ENCODE assay signal across 17 mouse cellular contexts in the genomic region with DNA sequence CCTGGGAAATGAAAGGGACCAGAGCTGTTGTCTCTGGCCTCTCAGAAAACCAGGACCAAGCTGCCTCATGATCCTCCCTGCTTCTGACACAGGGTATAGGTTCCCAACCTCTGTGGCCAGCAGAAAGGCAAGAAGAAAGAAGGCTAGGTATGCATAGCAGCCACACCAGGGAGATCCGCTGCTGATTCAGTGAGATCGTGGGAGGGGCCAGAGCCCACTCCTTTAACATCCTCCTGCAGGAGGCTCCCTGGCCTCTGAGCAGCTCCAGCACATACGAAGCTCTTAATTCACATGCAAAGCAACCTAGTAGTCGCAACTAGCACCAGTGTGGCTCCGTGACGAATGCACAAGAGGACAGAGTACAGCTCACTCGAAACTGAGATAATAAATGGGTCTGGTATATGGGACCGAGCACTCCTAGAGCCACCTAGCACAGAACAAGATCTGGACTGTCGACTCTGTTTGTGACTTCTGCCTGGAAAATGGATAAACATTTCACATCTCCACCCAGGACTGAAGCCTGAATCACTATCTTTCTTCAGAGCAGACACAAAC.
DNase-seq lines count a peak whose midpoint lies in the region; ATAC-seq and TF ChIP-seq lines count a peak whose summit lies in the region.
"Had no signal": no experiment of that assay in that cellular context is flagged by ENCODE, and none has a peak within 500 bp of the region (broad histone marks: within the 10 kb centered on the region; RNA-seq: fewer than 3 reads in every experiment).

No protein-coding gene starts in this region.

- WGBS in forebrain, embryonic 16.5 days, result 34% methylated on average over 9 of the region's 9 CpGs
- WGBS in forebrain, postnatal 0 days, result 39% methylated on average over 9 of the region's 9 CpGs
- 45% methylated on average over 9 of the region's 9 CpGs for WGBS in embryonic facial prominence, embryonic 10.5 days
- 21% methylated on average over 9 of the region's 9 CpGs for WGBS in midbrain, embryonic 12.5 days
- 43% methylated on average over 9 of the region's 9 CpGs for WGBS in kidney, embryonic 14.5 days

- TF ChIP-seq CTCF in forebrain, postnatal 0 days (IDR thresholded peaks at IDR 0.05; ENCODE audit: low read depth), result no peak

- no peaks in the 10 kb centered on the region for H3K36me3 ChIP-seq in forebrain, embryonic 16.5 days (ENCODE audit: control insufficient read depth, insufficient read depth)
- no peaks in the 10 kb centered on the region for H3K36me3 ChIP-seq in forebrain, postnatal 0 days (ENCODE audit: insufficient read depth)
- H3K36me3 ChIP-seq in ES-E14 (ENCODE audit: control insufficient read depth, insufficient read depth, low read length, poor library complexity, severe bottlenecking), result peaks cover 6% of the 10 kb centered on the region; the same call in 1 of the 2 replicates
- H3K36me3 ChIP-seq in embryonic facial prominence, embryonic 10.5 days (replicated peaks), result no peaks in the 10 kb centered on the region
- H3K36me3 ChIP-seq in midbrain, embryonic 12.5 days, result no peaks in the 10 kb centered on the region
- no peaks in the 10 kb centered on the region for H3K36me3 ChIP-seq in kidney, embryonic 14.5 days (ENCODE audit: control insufficient read depth, insufficient read depth, low read length)
- H3K36me3 ChIP-seq: G1E had no signal

- H3K4me2 ChIP-seq in forebrain, embryonic 16.5 days (ENCODE audit: low read length), result no peak overlapping the region
- no peak overlapping the region for H3K4me2 ChIP-seq in forebrain, postnatal 0 days (ENCODE audit: low read depth)
- H3K4me2 ChIP-seq in midbrain, embryonic 12.5 days (replicated peaks), result peak overlapping the region; percentile 15; the same call in 1 of the 2 replicates
- H3K4me2 ChIP-seq in kidney, embryonic 14.5 days (replicated peaks; ENCODE audit: low read depth, low read length), result no peak overlapping the region

- H3K9me3 ChIP-seq in forebrain, embryonic 16.5 days (ENCODE audit: control insufficient read depth, low read length), result no peaks in the 10 kb centered on the region
- no peaks in the 10 kb centered on the region for H3K9me3 ChIP-seq in forebrain, postnatal 0 days (ENCODE audit: low read length)
- H3K9me3 ChIP-seq in ES-E14 (ENCODE audit: control insufficient read depth, insufficient read depth, low read depth, low read length), result no peaks in the 10 kb centered on the region
- H3K9me3 ChIP-seq in embryonic facial prominence, embryonic 10.5 days, result no peaks in the 10 kb centered on the region
- no peaks in the 10 kb centered on the region for H3K9me3 ChIP-seq in midbrain, embryonic 12.5 days
- H3K9me3 ChIP-seq in kidney, embryonic 14.5 days (ENCODE audit: control insufficient read depth, low read length), result no peaks in the 10 kb centered on the region
- H3K9me3 ChIP-seq: G1E had no signal

- in situ Hi-C loops in ES-E14 (cut with MboI; ENCODE audit: low sequenced_read_pairs in 2 of 2, unreplicated experiment in 2 of 2), result no loop called here

- no peak overlapping the region for H3K27ac ChIP-seq in forebrain, embryonic 16.5 days (ENCODE audit: low read length)
- H3K27ac ChIP-seq in forebrain, postnatal 0 days (ENCODE audit: low read depth, low read length), result no peak overlapping the region
- no peak overlapping the region for H3K27ac ChIP-seq in ES-E14 (ENCODE audit: insufficient read depth, low read depth, low read length, poor library complexity, severe bottlenecking)
- H3K27ac ChIP-seq in embryonic facial prominence, embryonic 10.5 days (replicated peaks), result peak overlapping the region; percentile 61; the same call in 1 of the 2 replicates
- H3K27ac ChIP-seq in midbrain, embryonic 12.5 days (replicated peaks), result peak overlapping the region; percentile 20; the same call in 1 of the 2 replicates
- H3K27ac ChIP-seq in kidney, embryonic 14.5 days (ENCODE audit: low read depth, low read length), result no peak overlapping the region
- H3K27ac ChIP-seq: heart, adult 2 months; left cerebral cortex, adult 2 months had no signal

- H3K4me3 ChIP-seq in forebrain, embryonic 16.5 days (replicated peaks; ENCODE audit: low read length), result no peak overlapping the region
- no peak overlapping the region for H3K4me3 ChIP-seq in forebrain, postnatal 0 days (ENCODE audit: low read depth, low read length)
- H3K4me3 ChIP-seq in ES-E14 (ENCODE audit: insufficient read depth in 1 of 2, low read depth in 1 of 2, low read length in 2 of 2, poor library complexity in 1 of 2, severe bottlenecking in 1 of 2), result no peak overlapping the region
- no peak overlapping the region for H3K4me3 ChIP-seq in embryonic facial prominence, embryonic 10.5 days
- no peak overlapping the region for H3K4me3 ChIP-seq in midbrain, embryonic 12.5 days
- H3K4me3 ChIP-seq in kidney, embryonic 14.5 days (ENCODE audit: low read length), result no peak overlapping the region
- H3K4me3 ChIP-seq: heart, adult 2 months; left cerebral cortex, adult 2 months had no signal

- H3K27me3 ChIP-seq in forebrain, embryonic 16.5 days (replicated peaks; ENCODE audit: control insufficient read depth, insufficient read depth, low read length), result no peaks in the 10 kb centered on the region
- H3K27me3 ChIP-seq in forebrain, postnatal 0 days (ENCODE audit: insufficient read depth, low read length), result no peaks in the 10 kb centered on the region
- no peaks in the 10 kb centered on the region for H3K27me3 ChIP-seq in embryonic facial prominence, embryonic 10.5 days (replicated peaks; ENCODE audit: low read depth, poor library complexity, severe bottlenecking)
- no peaks in the 10 kb centered on the region for H3K27me3 ChIP-seq in midbrain, embryonic 12.5 days
- H3K27me3 ChIP-seq in kidney, embryonic 14.5 days (ENCODE audit: control insufficient read depth, insufficient read depth, low read length), result no peaks in the 10 kb centered on the region

- DNase-seq in forebrain, postnatal 0 days, result no peak
- DNase-seq in ES-E14 (ENCODE audit: low read depth, low spot score), result peak; percentile 15
- DNase-seq in embryonic facial prominence, embryonic 10.5 days (ENCODE audit: low spot score), result no peak
- no peak for DNase-seq in adrenal gland, postnatal 36 days
- DNase-seq in frontal cortex, postnatal 10 days (ENCODE audit: low spot score in 2 of 2), result no peak
- DNase-seq: B cell, adult 2 months; cerebellum, adult 11 months; heart, adult 2 months; kidney, postnatal 4 days; lung, adult 2 months had no signal

- H3K9ac ChIP-seq in forebrain, embryonic 16.5 days (replicated peaks; ENCODE audit: low read depth, low read length), result no peak overlapping the region
- no peak overlapping the region for H3K9ac ChIP-seq in forebrain, postnatal 0 days
- H3K9ac ChIP-seq in ES-E14 (ENCODE audit: insufficient read depth, low read depth, low read length, poor library complexity, severe bottlenecking), result no peak overlapping the region
- H3K9ac ChIP-seq in midbrain, embryonic 12.5 days (replicated peaks), result no peak overlapping the region; the same call in 1 of the 2 replicates
- no peak overlapping the region; the same call in 1 of the 2 replicates for H3K9ac ChIP-seq in kidney, embryonic 14.5 days (ENCODE audit: low read depth, low read length)

- ATAC-seq in forebrain, embryonic 16.5 days, result peak; percentile 12; the same call in 1 of the 2 replicates
- ATAC-seq in forebrain, postnatal 0 days, result no peak
- peak; percentile 59 for ATAC-seq in midbrain, embryonic 12.5 days (ENCODE audit: low FRiP score, low read depth)
- no peak for ATAC-seq in kidney, embryonic 14.5 days (ENCODE audit: low FRiP score, low TSS enrichment)
- ATAC-seq: activated CD4-positive, CD25-positive, alpha-beta regulatory T cell, adult 4 months; intestine, postnatal 0 days had no signal

- H3K4me1 ChIP-seq in forebrain, embryonic 16.5 days (replicated peaks; ENCODE audit: control insufficient read depth, insufficient read depth, low read length), result peaks cover 21% of the 10 kb centered on the region
- H3K4me1 ChIP-seq in forebrain, postnatal 0 days (ENCODE audit: insufficient read depth), result no peaks in the 10 kb centered on the region
- peaks cover 0 to 6% of the 10 kb centered on the region in 2 experiments; a peak in 3 of 4 replicates for H3K4me1 ChIP-seq in ES-E14 (ENCODE audit: control insufficient read depth in 2 of 2, insufficient read depth in 2 of 2, low read length in 2 of 2, poor library complexity in 1 of 2)
- H3K4me1 ChIP-seq in embryonic facial prominence, embryonic 10.5 days, result peaks cover 47% of the 10 kb centered on the region
- H3K4me1 ChIP-seq in midbrain, embryonic 12.5 days, result peaks cover 34% of the 10 kb centered on the region
- peaks cover 8% of the 10 kb centered on the region for H3K4me1 ChIP-seq in kidney, embryonic 14.5 days (ENCODE audit: control insufficient read depth, insufficient read depth, low read length)

TF ChIP-seq in ES-E14, 5 proteins besides CTCF, POLR2A, EP300 and RAD21:
- TF ChIP-seq ZC3H11A (IDR thresholded peaks at IDR 0.05; ENCODE audit: borderline replicate concordance, low read depth, low read length) (no peak), HCFC1 (IDR thresholded peaks at IDR 0.05; ENCODE audit: borderline replicate concordance, insufficient read depth, low read length) (no peak), ZNF384 (IDR thresholded peaks at IDR 0.05; ENCODE audit: low read depth, low read length) (no peak), CHD2 (IDR thresholded peaks at IDR 0.05; ENCODE audit: low read depth, low read length) (no peak), MAFK (IDR thresholded peaks at IDR 0.05; ENCODE audit: insufficient read depth, low read depth, low read length) (no peak)

Comparison
In these comparisons a context has a peak if more than half of its experiments do, and no peak if none do; other contexts are left out.
1. ATAC-seq: peak in forebrain, embryonic 16.5 days (single experiment) and midbrain, embryonic 12.5 days (single experiment); none in forebrain, postnatal 0 days (single experiment) and kidney, embryonic 14.5 days (single experiment).
2. H3K27ac ChIP-seq: peak in embryonic facial prominence, embryonic 10.5 days (single experiment) and midbrain, embryonic 12.5 days (single experiment); none in forebrain, embryonic 16.5 days (single experiment), forebrain, postnatal 0 days (single experiment), ES-E14 (single experiment) and kidney, embryonic 14.5 days (single experiment).